Mouse (Mus musculus): ENCODE results near the gene Il13.

DNA sequence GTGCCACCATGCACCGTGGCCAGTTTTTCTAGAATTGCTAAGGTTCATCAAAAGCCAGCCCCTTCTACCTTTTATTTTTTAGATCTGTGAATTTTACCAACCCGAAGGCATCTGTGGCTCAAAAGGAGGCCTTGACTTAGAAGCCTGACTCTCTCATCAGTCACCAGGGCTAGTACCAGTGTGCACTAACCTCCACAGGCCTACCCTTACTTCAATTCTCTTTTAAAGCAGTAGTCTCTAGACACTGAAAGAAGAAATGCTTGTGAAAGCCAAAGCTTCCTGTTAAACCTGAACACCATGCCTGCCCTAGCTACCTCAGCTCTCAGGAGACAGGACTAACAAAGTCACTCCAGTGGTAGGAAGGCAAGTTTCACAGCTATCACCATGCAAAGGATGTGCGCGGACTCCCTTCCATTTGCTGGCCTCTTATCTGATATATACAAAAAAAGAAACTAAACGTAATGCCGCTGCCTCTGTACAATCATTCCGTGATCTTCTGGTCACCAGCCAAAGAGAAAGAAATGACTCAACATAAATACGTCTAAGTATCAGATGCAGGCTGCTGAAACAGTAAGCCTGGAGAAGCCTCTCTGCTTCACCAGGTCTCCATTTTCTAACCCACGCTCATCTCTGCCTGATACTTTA lies 22.2 kb upstream of the Il13 start:
- TF ChIP-seq CTCF (IDR thresholded peaks at IDR 0.05; ENCODE audit: extremely low read depth, insufficient read depth, insufficient read length, insufficient replicate concordance) (no peak), POLR2A (IDR thresholded peaks at IDR 0.05; ENCODE audit: low read depth, low read length) (no peak)
